Mouse (Mus musculus): ENCODE measurements around the gene Eps8l2.
A peak's percentile ranks its signal among the peaks of the same experiment; 100 is the strongest.
"Not testable (repeated sequence)": the region's sequence is repeated elsewhere in the genome, so short reads cannot be mapped to it uniquely, and the experiment has no call there.

Gene Eps8l2

DNA sequence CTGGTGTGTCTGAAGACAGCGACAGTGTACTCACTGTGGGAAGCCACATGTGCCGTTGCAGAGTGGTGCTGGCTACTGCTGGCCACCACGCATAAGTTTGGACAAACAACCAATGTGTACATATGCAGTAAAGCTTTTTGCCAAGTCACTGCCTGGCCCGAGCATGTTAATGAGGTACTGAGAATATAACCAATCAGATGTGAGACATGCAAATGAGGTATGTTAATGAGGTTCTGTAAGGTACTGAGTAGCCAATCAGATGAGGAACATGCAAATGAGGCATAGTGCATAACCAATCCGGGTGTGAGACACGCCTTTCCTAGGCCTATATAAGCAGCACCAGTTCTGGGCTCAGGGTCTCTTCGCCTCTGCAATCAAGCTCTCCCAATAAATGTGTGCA, 69.0 kb downstream of the Eps8l2 start:
- DNase-seq (ENCODE audit: low spot score in 2 of 2), result not testable (repeated sequence)

DNA sequence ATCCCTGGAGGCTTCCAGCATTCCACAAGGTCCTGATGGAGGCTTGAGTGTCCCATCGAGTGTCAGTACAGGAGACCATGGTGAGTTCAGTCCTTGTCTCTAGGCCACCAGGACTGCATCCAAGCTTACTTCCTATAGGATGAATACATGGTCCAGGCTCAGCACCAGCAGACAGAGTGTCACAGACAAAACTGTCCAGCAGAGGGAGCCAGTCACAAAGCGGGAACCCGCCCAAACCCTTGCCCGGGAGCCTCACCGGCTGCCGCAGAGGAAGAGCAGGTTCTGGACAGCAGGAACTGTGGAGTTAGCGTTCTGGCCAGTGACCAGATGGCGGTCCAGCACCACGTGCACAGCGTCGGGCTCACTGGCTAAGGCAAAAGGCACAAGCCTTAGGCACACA, 70.2 kb downstream of the Eps8l2 start:
- DNase-seq (ENCODE audit: low spot score in 2 of 2), result peak; percentile 76

DNA sequence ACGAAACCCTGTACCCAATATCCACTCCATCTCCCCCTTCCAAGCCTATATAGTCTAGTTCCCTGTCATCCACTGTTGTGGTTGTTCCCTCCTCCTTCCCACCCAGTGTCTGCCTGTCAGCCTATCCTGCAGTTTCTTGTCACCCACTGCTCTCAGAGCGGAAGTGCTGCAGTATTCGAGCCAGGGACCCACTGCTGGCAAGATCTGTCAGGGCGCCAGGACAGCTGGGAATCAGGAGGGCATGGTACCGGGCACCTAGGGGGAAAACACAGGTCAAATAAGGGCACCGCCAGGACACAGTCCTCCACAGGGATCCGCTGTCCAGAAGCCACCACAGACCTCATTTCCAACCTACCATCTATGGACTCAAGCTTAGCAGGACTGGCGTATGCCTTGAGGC, 72.0 kb downstream of the Eps8l2 start:
- no peak for DNase-seq (ENCODE audit: low spot score in 2 of 2)

DNA sequence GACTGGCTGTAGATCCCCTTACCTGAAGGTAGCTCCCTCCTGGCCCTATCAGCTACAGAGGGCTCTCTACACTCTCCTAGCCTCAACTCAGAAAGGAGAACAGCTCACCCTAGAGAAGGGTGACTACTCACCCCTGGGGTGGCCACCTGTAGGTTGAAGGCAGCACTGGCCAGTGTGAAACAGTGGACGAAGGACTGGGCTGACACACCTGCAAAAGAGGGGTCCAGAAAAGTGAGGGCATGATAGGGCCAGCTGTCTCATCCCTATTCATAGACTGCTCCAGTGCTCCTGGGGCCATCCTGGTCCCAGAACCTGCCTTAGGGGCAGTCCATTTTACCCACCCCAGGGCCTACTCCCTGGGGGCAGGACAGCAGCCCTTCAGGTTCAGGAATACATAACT, 73.0 kb downstream of the Eps8l2 start:
- no peak for DNase-seq (ENCODE audit: low spot score in 2 of 2)

All from urinary bladder, adult 18-20 months (tissue).